Mouse (Mus musculus): ENCODE measurements around the gene Ubiad1. TPM values are rescaled to one million over a fixed set of nuclear protein-coding genes. Genes with fewer than 3 reads are reported as not detected.

The Ubiad1 gene
- polyA plus RNA-seq, 1 experiment from 2014 or later, result 17.7 TPM

GRCm38 (mm10) chr4:148468396-148468795 lies 23.8 kb upstream of the Ubiad1 start:
- Histone ChIP-seq H3K27me3 (replicated peaks) (no peaks in the 10 kb centered on the region), H3K4me2 (no peak overlapping the region), H3K27ac (replicated peaks) (no peak overlapping the region), H3K4me3 (replicated peaks) (no peak overlapping the region), H3K9ac (replicated peaks) (no peak overlapping the region), H3K9me3 (replicated peaks) (no peaks in the 10 kb centered on the region), H3K36me3 (peaks cover 99% of the 10 kb centered on the region), H3K4me1 (no peaks in the 10 kb centered on the region)
- no peak for ATAC-seq (ENCODE audit: low FRiP score)
- WGBS, result 92% methylated on average over 10 of the region's 10 CpGs

GRCm38 (mm10) chr4:148466511-148467079 lies 22.0 kb upstream of the Ubiad1 start:
- Histone ChIP-seq H3K27me3 (replicated peaks) (no peaks in the 10 kb centered on the region), H3K4me1 (no peaks in the 10 kb centered on the region), H3K27ac (replicated peaks) (no peak overlapping the region), H3K9ac (replicated peaks) (no peak overlapping the region), H3K4me3 (replicated peaks) (no peak overlapping the region), H3K9me3 (replicated peaks) (no peaks in the 10 kb centered on the region), H3K4me2 (no peak overlapping the region), H3K36me3 (peaks cover 100% of the 10 kb centered on the region)
- no peak for ATAC-seq (ENCODE audit: low FRiP score)
- WGBS, result 96% methylated on average over 5 of the region's 5 CpGs

GRCm38 (mm10) chr4:148464869-148465268 lies 20.3 kb upstream of the Ubiad1 start:
- Histone ChIP-seq H3K27me3 (replicated peaks) (no peaks in the 10 kb centered on the region), H3K4me2 (no peak overlapping the region), H3K9me3 (replicated peaks) (no peaks in the 10 kb centered on the region), H3K9ac (replicated peaks) (no peak overlapping the region), H3K4me1 (peaks cover 2% of the 10 kb centered on the region; the same call in 1 of the 2 replicates), H3K4me3 (replicated peaks) (no peak overlapping the region), H3K36me3 (peaks cover 96% of the 10 kb centered on the region), H3K27ac (replicated peaks) (no peak overlapping the region)
- no peak for ATAC-seq (ENCODE audit: low FRiP score)
- 89% methylated on average over 12 of the region's 12 CpGs for WGBS

GRCm38 (mm10) chr4:148464301-148464700 lies 19.7 kb upstream of the Ubiad1 start:
- no peaks in the 10 kb centered on the region for H3K9me3 ChIP-seq (replicated peaks)
- H3K4me2 ChIP-seq, result no peak overlapping the region
- peaks cover 96% of the 10 kb centered on the region for H3K36me3 ChIP-seq
- no peak overlapping the region for H3K9ac ChIP-seq (replicated peaks)
- H3K4me3 ChIP-seq (replicated peaks), result no peak overlapping the region
- H3K4me1 ChIP-seq, result peaks cover 6% of the 10 kb centered on the region; the same call in 1 of the 2 replicates
- no peak for ATAC-seq (ENCODE audit: low FRiP score)
- no peak overlapping the region for H3K27ac ChIP-seq (replicated peaks)
- WGBS, result 89% methylated on average over 12 of the region's 12 CpGs
- no peaks in the 10 kb centered on the region for H3K27me3 ChIP-seq (replicated peaks)

- Histone ChIP-seq H3K4me3 (replicated peaks) (no peak overlapping the region), H3K4me1 (peaks cover 6% of the 10 kb centered on the region; the same call in 1 of the 2 replicates), H3K27me3 (replicated peaks) (no peaks in the 10 kb centered on the region), H3K27ac (replicated peaks) (no peak overlapping the region), H3K4me2 (no peak overlapping the region), H3K9me3 (replicated peaks) (no peaks in the 10 kb centered on the region), H3K36me3 (peaks cover 96% of the 10 kb centered on the region), H3K9ac (replicated peaks) (no peak overlapping the region)
- peak; percentile 43; the same call in 1 of the 2 replicates for ATAC-seq (ENCODE audit: low FRiP score)
- 71% methylated on average over 14 of the region's 14 CpGs for WGBS
These were observed 18.8 kb upstream of the Ubiad1 start for GRCm38 (mm10) chr4:148463208-148463960.

DNA sequence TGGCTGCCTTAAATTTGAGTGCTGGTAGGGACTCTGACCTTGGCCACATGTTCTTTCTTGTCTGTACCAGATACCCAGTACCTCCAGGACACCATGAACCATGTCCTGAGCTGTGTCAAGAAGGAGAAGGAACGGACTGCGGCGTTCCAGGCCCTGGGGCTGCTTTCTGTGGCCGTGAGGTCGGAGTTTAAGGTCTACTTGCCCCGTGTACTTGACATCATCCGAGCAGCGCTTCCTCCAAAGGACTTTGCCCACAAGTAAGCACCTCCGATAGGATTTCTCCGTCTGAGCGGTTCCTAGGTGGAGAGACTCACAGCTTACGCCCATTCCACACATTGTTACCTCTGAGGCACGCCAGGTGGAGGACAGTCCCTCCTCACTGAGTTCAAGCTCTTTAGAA lies 18.1 kb upstream of the Ubiad1 start:
- Histone ChIP-seq H3K4me2 (no peak overlapping the region), H3K4me3 (replicated peaks) (no peak overlapping the region), H3K9ac (replicated peaks) (no peak overlapping the region), H3K36me3 (peaks cover 96% of the 10 kb centered on the region), H3K4me1 (peaks cover 6% of the 10 kb centered on the region; the same call in 1 of the 2 replicates), H3K27me3 (replicated peaks) (no peaks in the 10 kb centered on the region), H3K9me3 (replicated peaks) (no peaks in the 10 kb centered on the region), H3K27ac (replicated peaks) (no peak overlapping the region)
- 97% methylated on average over 13 of the region's 13 CpGs for WGBS
- no peak for ATAC-seq (ENCODE audit: low FRiP score)

DNA sequence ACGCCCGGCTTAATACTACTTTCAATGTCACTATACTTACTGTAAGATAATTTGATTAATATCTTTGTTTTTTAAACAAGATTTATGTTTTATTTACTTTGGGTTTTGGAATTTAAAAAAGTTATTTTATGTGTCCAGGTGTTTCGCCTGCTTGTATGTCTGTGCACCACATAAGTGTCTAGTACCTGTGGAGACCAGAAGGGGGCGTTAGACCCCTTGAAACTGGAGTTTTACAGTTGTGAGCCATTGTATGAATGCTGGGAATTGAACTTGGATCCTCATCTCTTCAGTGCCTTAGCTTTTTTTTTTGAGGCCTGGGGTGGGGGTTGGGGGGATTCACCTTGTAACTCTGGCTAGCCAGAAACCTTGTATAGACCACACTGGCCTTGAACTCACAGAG lies 17.2 kb upstream of the Ubiad1 start:
- Histone ChIP-seq H3K9me3 (replicated peaks) (no peaks in the 10 kb centered on the region), H3K4me1 (peaks cover 6% of the 10 kb centered on the region; the same call in 1 of the 2 replicates), H3K4me3 (replicated peaks) (no peak overlapping the region), H3K4me2 (no peak overlapping the region), H3K9ac (replicated peaks) (no peak overlapping the region), H3K36me3 (peaks cover 96% of the 10 kb centered on the region), H3K27ac (replicated peaks) (no peak overlapping the region), H3K27me3 (replicated peaks) (no peaks in the 10 kb centered on the region)
- no peak for ATAC-seq (ENCODE audit: low FRiP score)
- WGBS, result 85% methylated on average over 4 of the region's 4 CpGs

DNA sequence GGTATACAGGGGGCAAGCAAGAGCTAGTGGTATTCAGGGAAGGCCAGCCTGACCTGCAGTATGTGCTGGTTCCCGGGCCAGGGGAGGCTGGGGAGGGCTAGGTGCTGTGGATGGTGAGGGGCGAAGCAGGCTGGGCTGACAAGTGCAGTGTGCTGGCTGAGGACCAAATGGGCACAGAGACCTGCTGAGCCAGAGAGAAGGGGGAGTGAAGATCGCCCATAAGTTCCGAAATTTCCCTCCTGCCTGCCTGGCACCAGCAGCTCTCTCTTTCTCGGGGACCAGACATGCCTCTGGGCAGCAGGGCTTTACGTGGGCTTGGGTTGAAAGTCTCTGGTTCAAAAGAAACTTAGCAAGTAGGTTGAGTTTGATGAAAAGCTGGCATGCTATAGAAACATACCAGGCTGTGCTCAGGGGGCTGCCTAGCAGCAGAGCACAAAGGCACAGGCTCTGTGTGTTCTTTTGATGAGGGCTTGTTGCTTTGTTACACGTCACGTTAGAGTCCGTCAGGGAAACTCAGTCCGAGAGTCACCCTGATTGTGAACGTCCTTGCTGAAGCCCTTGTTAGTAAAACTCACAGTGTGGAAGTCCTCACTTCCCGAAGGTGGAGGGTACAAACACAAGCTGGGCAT lies 16.2 kb upstream of the Ubiad1 start:
- peak overlapping the region; percentile 73 for H3K27ac ChIP-seq (replicated peaks)

DNA sequence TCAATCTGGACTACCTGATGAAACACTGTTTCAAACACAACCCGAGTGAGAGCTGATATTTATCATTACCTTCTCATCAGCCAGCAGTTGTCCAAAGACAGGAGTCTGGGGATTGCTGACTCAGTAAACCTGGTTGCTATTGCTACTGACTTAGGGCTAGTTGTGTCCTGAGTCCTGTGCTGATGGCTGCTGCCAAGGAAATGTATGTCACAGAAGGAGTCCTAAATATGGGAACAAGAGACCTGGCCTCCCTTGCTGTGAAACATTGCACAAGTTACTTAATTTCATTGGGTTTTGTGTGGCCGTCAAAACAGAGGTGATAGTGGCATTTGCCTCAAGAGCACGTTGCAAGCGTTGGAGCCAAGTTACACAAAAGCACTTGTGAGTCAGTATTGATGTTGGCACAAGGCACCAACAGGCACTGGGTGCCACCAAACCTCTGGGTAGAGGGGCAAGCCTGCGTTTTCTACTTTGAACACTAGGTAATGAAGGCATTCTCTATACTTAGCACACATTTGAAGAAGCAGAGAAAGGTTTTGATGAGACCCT lies 11.0 kb upstream of the Ubiad1 start:
- no peaks in the 10 kb centered on the region for H3K27me3 ChIP-seq (replicated peaks)
- H3K4me3 ChIP-seq (replicated peaks), result no peak overlapping the region
- no peak for ATAC-seq (ENCODE audit: low FRiP score)
- peaks cover 14% of the 10 kb centered on the region for H3K4me1 ChIP-seq
- no peak overlapping the region for H3K4me2 ChIP-seq
- no peak overlapping the region for H3K27ac ChIP-seq (replicated peaks)
- peaks cover 87% of the 10 kb centered on the region for H3K36me3 ChIP-seq
- H3K9me3 ChIP-seq (replicated peaks), result no peaks in the 10 kb centered on the region
- WGBS, result 94% methylated on average over 5 of the region's 5 CpGs
- H3K9ac ChIP-seq (replicated peaks), result no peak overlapping the region

More for the DNA sequence above, 16.2 kb upstream of the Ubiad1 start:
- Histone ChIP-seq H3K36me3 (peaks cover 96% of the 10 kb centered on the region), H3K4me1 (peaks cover 6% of the 10 kb centered on the region; the same call in 1 of the 2 replicates), H3K9me3 (replicated peaks) (no peaks in the 10 kb centered on the region), H3K27me3 (replicated peaks) (no peaks in the 10 kb centered on the region), H3K4me3 (replicated peaks) (no peak overlapping the region), H3K4me2 (no peak overlapping the region), H3K9ac (replicated peaks) (no peak overlapping the region)
- WGBS, result 39% methylated on average over 12 of the region's 12 CpGs
- peak; percentile 49 for ATAC-seq (ENCODE audit: low FRiP score)

DNA sequence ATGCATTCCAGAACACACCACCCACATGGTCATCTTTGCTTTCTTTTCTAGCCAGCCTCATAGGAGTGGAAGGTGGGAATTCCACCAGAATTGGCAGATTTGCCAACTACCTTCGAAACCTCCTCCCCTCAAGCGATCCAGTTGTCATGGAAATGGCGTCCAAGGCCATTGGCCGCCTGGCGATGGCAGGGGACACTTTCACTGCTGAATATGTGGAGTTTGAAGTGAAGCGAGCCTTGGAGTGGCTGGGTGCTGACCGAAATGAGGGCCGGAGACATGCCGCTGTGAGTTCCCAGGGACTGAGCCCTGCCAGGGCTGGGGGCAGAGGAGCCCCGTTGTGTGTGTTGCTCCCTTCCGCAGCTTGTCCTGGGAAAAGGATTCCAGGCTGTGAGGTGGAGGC lies 9.1 kb upstream of the Ubiad1 start:
- H3K36me3 ChIP-seq, result peaks cover 71% of the 10 kb centered on the region
- 91% methylated on average over 11 of the region's 11 CpGs for WGBS
- no peaks in the 10 kb centered on the region for H3K9me3 ChIP-seq (replicated peaks)
- H3K4me3 ChIP-seq (replicated peaks), result no peak overlapping the region
- H3K9ac ChIP-seq (replicated peaks), result no peak overlapping the region
- H3K4me2 ChIP-seq, result no peak overlapping the region
- ATAC-seq (ENCODE audit: low FRiP score), result no peak
- H3K27me3 ChIP-seq (replicated peaks), result no peaks in the 10 kb centered on the region
- H3K4me1 ChIP-seq, result peaks cover 26% of the 10 kb centered on the region
- no peak overlapping the region for H3K27ac ChIP-seq (replicated peaks)

DNA sequence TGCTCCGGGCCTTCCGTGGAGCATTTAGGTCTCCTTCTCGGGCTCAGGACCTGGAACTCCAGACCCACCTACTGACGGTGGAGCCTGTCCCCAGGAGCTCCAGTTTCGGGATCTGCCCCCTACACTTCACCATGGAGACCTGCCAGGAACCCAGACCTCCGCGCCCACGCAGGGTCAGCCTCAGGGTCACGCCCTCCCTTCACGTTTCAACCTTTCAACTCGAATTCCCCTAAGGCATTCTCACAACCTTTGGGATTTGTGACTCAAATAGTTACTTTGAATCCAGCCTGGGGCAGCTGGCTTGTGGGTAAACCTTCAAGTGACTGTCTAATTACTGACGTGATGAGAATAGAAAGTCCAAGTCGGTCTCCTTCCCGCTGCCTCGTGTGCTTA lies 4.3 kb upstream of the Ubiad1 start:
- Histone ChIP-seq H3K4me2 (peak overlapping the region; percentile 78), H3K9ac (replicated peaks) (peak overlapping the region; percentile 82), H3K9me3 (replicated peaks) (no peaks in the 10 kb centered on the region), H3K4me3 (replicated peaks) (peak overlapping the region; percentile 85), H3K27ac (replicated peaks) (peak overlapping the region; percentile 86), H3K4me1 (peaks cover 45% of the 10 kb centered on the region), H3K27me3 (replicated peaks) (no peaks in the 10 kb centered on the region), H3K36me3 (peaks cover 22% of the 10 kb centered on the region)
- 2% methylated on average over 15 of the region's 15 CpGs for WGBS
- ATAC-seq (ENCODE audit: low FRiP score), result no peak
